Mouse (Mus musculus) spleen, adult 2 months (tissue): ENCODE measurements around the gene Pum1. TPM values are rescaled to one million over a fixed set of nuclear protein-coding genes. Genes with fewer than 3 reads are reported as not detected.

Experiments
- DNase-seq, 2 experiments: peaks; one replicate each; pipeline versions ENCODE4 v3.0.0 to v3.0.0-alpha.2; 2012 to 2021; ENCODE audit warnings: low spot score in 2 of 2, low read depth in 1 of 2
- H3K27ac ChIP-seq: fragments of 200-500 bp; 2 replicates; pipeline ENCODE4 v1.5.1; 2012; ENCODE audit warnings: low read length, inconsistent platforms; ENCODE audit not compliant: insufficient read depth
- H3K27me3 ChIP-seq: fragments of 200-500 bp; 2 replicates; pipeline ENCODE4 v1.6.1; 2012; ENCODE audit warnings: mild to moderate bottlenecking, moderate library complexity, low read length, inconsistent platforms; ENCODE audit not compliant: control insufficient read depth, insufficient read depth
- H3K36me3 ChIP-seq: fragments of 200-500 bp; 2 replicates; pipeline ENCODE4 v1.6.1; 2012; ENCODE audit warnings: mild to moderate bottlenecking, low read length, inconsistent platforms; ENCODE audit not compliant: control insufficient read depth, insufficient read depth
- H3K4me1 ChIP-seq: fragments of 200-500 bp; 2 replicates; pipeline ENCODE4 v1.6.1; 2011; ENCODE audit warnings: inconsistent platforms; ENCODE audit not compliant: control insufficient read depth, insufficient read depth, insufficient read length
- H3K4me3 ChIP-seq: fragments of 200-500 bp; 2 replicates; pipeline ENCODE4 v1.5.1; 2011; ENCODE audit warnings: mild to moderate bottlenecking, inconsistent platforms; ENCODE audit not compliant: insufficient read depth, insufficient read length; ENCODE audit errors: extremely low read depth
- CTCF ChIP-seq: fragments of 200-500 bp; IDR thresholded peaks from 2 replicates; pipeline ENCODE4 v1.5.1; 2011; ENCODE audit warnings: mild to moderate bottlenecking, inconsistent platforms; ENCODE audit not compliant: insufficient read depth, insufficient read length, insufficient replicate concordance; ENCODE audit errors: extremely low read depth
- POLR2A ChIP-seq: fragments of 200-500 bp; IDR thresholded peaks from 2 replicates; pipeline ENCODE4 v1.6.1; 2011; ENCODE audit warnings: low read depth, low read length, inconsistent platforms
- WGBS: fragments of 180-500 bp; shearing (Covaris S2); methylation state at CpG from one replicate; pipeline ENCODE4 v1.1.7; 2018; 5-methylcytosine and 5-hydroxymethylcytosine counted together
- polyA plus RNA-seq: library from polyadenylated mRNA; depleted of rRNA; stranded (reverse); fragments of >200 nt; gene quantifications from 2 replicates; pipeline ENCODE4 v1.2.3, GENCODE M21; 2012

Gene Pum1
- polyA plus RNA-seq, 1 experiment, result 34.9 TPM

- Histone ChIP-seq H3K27me3 (no peaks in the 10 kb centered on the region), H3K4me1 (peaks cover 14% of the 10 kb centered on the region; the same call in 1 of the 2 replicates), H3K36me3 (peaks cover 5% of the 10 kb centered on the region; the same call in 1 of the 2 replicates), H3K4me3 (no peak overlapping the region), H3K27ac (no peak overlapping the region)
- TF ChIP-seq CTCF (no peak), POLR2A (no peak)
- WGBS, result 90% methylated on average over 5 of the region's 5 CpGs
- DNase-seq, result no peak
Observed at GRCm38 (mm10) chr4:130711353-130711848, 48.3 kb downstream of the Pum1 start.

- H3K4me1 ChIP-seq, result peaks cover 14% of the 10 kb centered on the region; the same call in 1 of the 2 replicates
- no peak for DNase-seq
- 0 out of 2 replicates have a peak, but pooled peaks cover 3% of the 10 kb centered on the region for H3K36me3 ChIP-seq
- WGBS, result 79% methylated on average over 3 of the region's 3 CpGs
- TF ChIP-seq POLR2A (no peak), CTCF (no peak)
- no peak overlapping the region for H3K4me3 ChIP-seq
- no peak overlapping the region for H3K27ac ChIP-seq
- no peaks in the 10 kb centered on the region for H3K27me3 ChIP-seq
Observed at GRCm38 (mm10) chr4:130712341-130712740, 49.2 kb downstream of the Pum1 start.

- 54% methylated on average over 5 of the region's 5 CpGs for WGBS
- no peak for TF ChIP-seq CTCF
- TF ChIP-seq POLR2A, result no peak
- peak overlapping the region; percentile 28; the same call in 1 of the 2 replicates for H3K27ac ChIP-seq
Observed at GRCm38 (mm10) chr4:130713430-130713829, 50.3 kb downstream of the Pum1 start.

GRCm38 (mm10) chr4:130715126-130715525 lies 52.0 kb downstream of the Pum1 start:
- peaks cover 14% of the 10 kb centered on the region; the same call in 1 of the 2 replicates for H3K4me1 ChIP-seq
- H3K27ac ChIP-seq, result no peak overlapping the region
- DNase-seq, result no peak

More at GRCm38 (mm10) chr4:130713430-130713829, 50.3 kb downstream of the Pum1 start:
- Histone ChIP-seq H3K36me3 (0 out of 2 replicates have a peak, but pooled peaks cover 3% of the 10 kb centered on the region), H3K27me3 (no peaks in the 10 kb centered on the region), H3K4me1 (peaks cover 14% of the 10 kb centered on the region; the same call in 1 of the 2 replicates), H3K4me3 (no peak overlapping the region)
- peak in 1 of 2 experiments; percentile 17 for DNase-seq

DNA sequence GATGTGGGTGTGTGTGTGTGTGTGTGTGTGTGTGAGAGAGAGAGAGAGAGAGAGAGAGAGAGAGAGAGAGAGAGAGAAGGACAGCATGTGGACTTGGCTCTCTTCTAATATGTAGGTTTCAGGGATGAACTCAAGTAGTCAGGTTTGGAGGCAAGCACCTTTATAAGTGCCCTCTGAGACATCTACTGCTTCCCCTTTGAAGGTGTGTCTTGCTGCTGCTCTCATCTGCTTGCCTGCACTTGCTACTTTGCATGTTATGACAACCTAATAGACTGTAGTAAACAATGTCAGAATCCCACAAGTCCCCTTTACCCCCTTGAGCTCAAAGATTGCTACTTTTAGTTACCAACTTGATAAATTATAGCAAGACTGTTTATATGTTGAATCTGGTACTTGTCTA lies 52.5 kb downstream of the Pum1 start:
- no peak for DNase-seq
- Histone ChIP-seq H3K4me3 (no peak overlapping the region), H3K27ac (no peak overlapping the region), H3K36me3 (peaks cover 10% of the 10 kb centered on the region), H3K4me1 (peaks cover 14% of the 10 kb centered on the region; the same call in 1 of the 2 replicates), H3K27me3 (no peaks in the 10 kb centered on the region)
- TF ChIP-seq POLR2A, result no peak
- TF ChIP-seq CTCF, result no peak

More at GRCm38 (mm10) chr4:130715126-130715525, 52.0 kb downstream of the Pum1 start:
- Histone ChIP-seq H3K27me3 (no peaks in the 10 kb centered on the region), H3K4me3 (no peak overlapping the region), H3K36me3 (peaks cover 8% of the 10 kb centered on the region)
- no peak for TF ChIP-seq CTCF
- no peak for TF ChIP-seq POLR2A

DNA sequence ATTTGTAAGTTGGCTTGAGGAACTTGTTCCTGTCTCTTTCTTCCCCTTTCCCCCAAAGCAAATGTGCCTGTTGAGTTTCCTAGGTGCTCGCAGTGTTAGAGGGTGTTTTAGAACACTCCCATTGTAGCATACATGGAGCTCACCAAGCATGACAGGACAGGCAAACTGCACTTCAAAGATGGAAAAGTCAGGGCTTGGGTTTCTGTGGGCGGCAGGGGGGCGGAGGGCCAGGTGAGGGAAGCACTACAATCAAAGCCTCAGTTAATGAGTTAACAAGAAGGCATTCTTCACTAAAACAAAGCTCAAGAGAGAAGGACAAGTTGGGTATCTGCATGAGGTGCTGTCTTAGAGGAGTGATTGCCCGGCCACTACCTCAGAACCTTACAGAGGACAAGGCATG lies 56.2 kb downstream of the Pum1 start:
- H3K27ac ChIP-seq, result no peak overlapping the region
- 93% methylated on average over 4 of the region's 4 CpGs for WGBS
- peaks cover 7% of the 10 kb centered on the region; the same call in 1 of the 2 replicates for H3K4me1 ChIP-seq
- TF ChIP-seq POLR2A, result no peak
- TF ChIP-seq CTCF, result no peak
- no peaks in the 10 kb centered on the region for H3K27me3 ChIP-seq
- peaks cover 18% of the 10 kb centered on the region for H3K36me3 ChIP-seq
- no peak for DNase-seq
- H3K4me3 ChIP-seq, result no peak overlapping the region

- H3K27me3 ChIP-seq, result no peaks in the 10 kb centered on the region
- TF ChIP-seq POLR2A (no peak), CTCF (no peak)
- peaks cover 28% of the 10 kb centered on the region for H3K36me3 ChIP-seq
- no peak overlapping the region for H3K27ac ChIP-seq
- no peaks in the 10 kb centered on the region; the same call in 1 of the 2 replicates for H3K4me1 ChIP-seq
- H3K4me3 ChIP-seq, result no peak overlapping the region
- 75% methylated on average over 1 of the region's 1 CpGs for WGBS
- DNase-seq, result no peak
Observed at GRCm38 (mm10) chr4:130722607-130723006, 59.5 kb downstream of the Pum1 start.
